Mouse (Mus musculus) liver, postnatal 0 days (tissue): ENCODE measurements around the gene Gm29427. TPM values are rescaled to one million over a fixed set of nuclear protein-coding genes. Genes with fewer than 3 reads are reported as not detected.

Experiments used
- ATAC-seq: fragments of 200-750 bp; cut with Nextera tagmentation; 2 replicates; pipeline ENCODE4 v1.8.0; 2017; ENCODE audit warnings: mild to moderate bottlenecking, moderate library complexity
- DNase-seq: peaks from one replicate; pipeline ENCODE4 v3.0.0-alpha.2; 2016
- H3K27ac ChIP-seq: fragments of 300-500 bp; sonication (generic); 2 replicates; pipeline ENCODE4 v1.5.1; 2014; ENCODE audit warnings: antibody characterized with exemption, moderate library complexity, mild to moderate bottlenecking, low read depth
- H3K27me3 ChIP-seq: fragments of 300-500 bp; sonication (generic); 2 replicates; pipeline ENCODE4 v1.6.1; 2014; ENCODE audit warnings: low read length, control low read depth, mixed read lengths; ENCODE audit not compliant: insufficient read depth
- H3K36me3 ChIP-seq: fragments of 300-500 bp; sonication (generic); replicated peaks from 2 replicates; pipeline ENCODE4 v1.6.1; 2014; ENCODE audit warnings: mild to moderate bottlenecking, control low read depth, low read length, moderate library complexity, mixed read lengths; ENCODE audit not compliant: insufficient read depth
- H3K4me1 ChIP-seq: fragments of 300-500 bp; sonication (generic); 2 replicates; pipeline ENCODE4 v1.6.1; 2014; ENCODE audit warnings: antibody characterized with exemption, mild to moderate bottlenecking, control low read depth; ENCODE audit not compliant: insufficient read depth
- H3K4me2 ChIP-seq: fragments of 300-500 bp; sonication (generic); 2 replicates; pipeline ENCODE4 v1.6.1; 2014; ENCODE audit warnings: low read depth, mild to moderate bottlenecking, low read length, moderate library complexity, mixed read lengths
- H3K4me3 ChIP-seq: fragments of 300-500 bp; sonication (generic); 2 replicates; pipeline ENCODE4 v1.5.1; 2014; ENCODE audit warnings: low read depth, low read length
- H3K9ac ChIP-seq: fragments of 300-500 bp; sonication (generic); replicated peaks from 2 replicates; pipeline ENCODE4 v1.6.1; 2014; ENCODE audit warnings: mild to moderate bottlenecking, moderate library complexity
- H3K9me3 ChIP-seq: fragments of 300-500 bp; sonication (generic); 2 replicates; pipeline ENCODE4 v1.6.1; 2016; ENCODE audit warnings: mild to moderate bottlenecking, control low read depth, low read length, mixed read lengths
- CTCF ChIP-seq: sonication (generic); IDR thresholded peaks from 2 replicates; pipeline ENCODE4 v1.5.1; 2016; ENCODE audit warnings: antibody characterized with exemption, low read depth
- EP300 ChIP-seq: IDR thresholded peaks from 2 replicates; pipeline ENCODE4 v1.6.1; 2016; ENCODE audit warnings: antibody characterized with exemption, low read depth, mild to moderate bottlenecking
- WGBS: fragments of 180-500 bp; shearing (Covaris S2); extraction: QIAGEN DNeasy Blood & Tissue Kit; methylation state at CpG from one replicate; pipeline ENCODE4 v1.1.7; 2014; ENCODE audit not compliant: insufficient replicate concordance; 5-methylcytosine and 5-hydroxymethylcytosine counted together
- polyA plus RNA-seq: library from polyadenylated mRNA; unstranded; fragments of >200 nt; fragmentation: Nextera tagmentation; extraction: Ambion mirVana; gene quantifications from 2 replicates; pipeline ENCODE4 v1.2.1, GENCODE M21; 2015

Gene Gm29427
- polyA plus RNA-seq, 1 experiment from 2014 or later = not detected

- H3K27ac ChIP-seq = peak overlapping the region; percentile 99
- ATAC-seq (no peak), DNase-seq (peak; percentile 40)
- H3K4me1 ChIP-seq = peaks cover 59% of the 10 kb centered on the region
- H3K4me2 ChIP-seq = peak overlapping the region; percentile 77
- H3K4me3 ChIP-seq = peak overlapping the region; percentile 39
- no peaks in the 10 kb centered on the region for H3K27me3 ChIP-seq
- peak overlapping the region; percentile 85 for H3K9ac ChIP-seq
- H3K9me3 ChIP-seq = no peaks in the 10 kb centered on the region
- WGBS = 60% methylated on average over 4 of the region's 4 CpGs
- TF ChIP-seq CTCF (no peak), EP300 (no peak)
- H3K36me3 ChIP-seq = peaks cover 17% of the 10 kb centered on the region
These were observed 24.6 kb upstream of the Gm29427 start for GRCm38 (mm10) chr1:130740227-130740648.

GRCm38 (mm10) chr1:130739636-130740035 lies 24.0 kb upstream of the Gm29427 start:
- Histone ChIP-seq H3K4me3 (peak overlapping the region; percentile 39), H3K27ac (peak overlapping the region; percentile 31; the same call in 1 of the 2 replicates), H3K4me1 (peaks cover 58% of the 10 kb centered on the region), H3K9ac (no peak overlapping the region; the same call in 1 of the 2 replicates), H3K4me2 (peak overlapping the region; percentile 77), H3K36me3 (peaks cover 17% of the 10 kb centered on the region), H3K27me3 (no peaks in the 10 kb centered on the region), H3K9me3 (no peaks in the 10 kb centered on the region)
- peak; percentile 13 for DNase-seq
- ATAC-seq = no peak
- 42% methylated on average over 3 of the region's 3 CpGs for WGBS
- TF ChIP-seq EP300 = no peak
- no peak for TF ChIP-seq CTCF

- H3K4me1 ChIP-seq = peaks cover 56% of the 10 kb centered on the region
- peak overlapping the region; percentile 77 for H3K4me2 ChIP-seq
- no peak for ATAC-seq
- TF ChIP-seq EP300 = no peak
- peaks cover 15% of the 10 kb centered on the region for H3K36me3 ChIP-seq
- no peaks in the 10 kb centered on the region for H3K27me3 ChIP-seq
- H3K9ac ChIP-seq = no peak overlapping the region
- DNase-seq = no peak
- no peaks in the 10 kb centered on the region for H3K9me3 ChIP-seq
- 67% methylated on average over 3 of the region's 3 CpGs for WGBS
- peak overlapping the region; percentile 31; the same call in 1 of the 2 replicates for H3K27ac ChIP-seq
- H3K4me3 ChIP-seq = no peak overlapping the region
These were observed 23.0 kb upstream of the Gm29427 start for GRCm38 (mm10) chr1:130738551-130739106.

- no peak overlapping the region for H3K4me3 ChIP-seq
- no peak overlapping the region for H3K4me2 ChIP-seq
- peaks cover 60% of the 10 kb centered on the region for H3K4me1 ChIP-seq
- H3K9ac ChIP-seq = no peak overlapping the region
- H3K36me3 ChIP-seq = peaks cover 9% of the 10 kb centered on the region
- ATAC-seq (no peak), DNase-seq (no peak)
- no peaks in the 10 kb centered on the region for H3K9me3 ChIP-seq
- TF ChIP-seq CTCF (no peak), EP300 (no peak)
- H3K27ac ChIP-seq = no peak overlapping the region
- H3K27me3 ChIP-seq = no peaks in the 10 kb centered on the region
- 89% methylated on average over 7 of the region's 7 CpGs for WGBS
These were observed 22.3 kb upstream of the Gm29427 start for GRCm38 (mm10) chr1:130737916-130738315.

GRCm38 (mm10) chr1:130737411-130737881 lies 21.8 kb upstream of the Gm29427 start:
- Histone ChIP-seq H3K9ac (no peak overlapping the region), H3K4me2 (no peak overlapping the region), H3K27ac (no peak overlapping the region), H3K4me1 (peaks cover 61% of the 10 kb centered on the region), H3K4me3 (no peak overlapping the region), H3K27me3 (no peaks in the 10 kb centered on the region), H3K36me3 (peaks cover 4% of the 10 kb centered on the region), H3K9me3 (no peaks in the 10 kb centered on the region)
- WGBS = 66% methylated on average over 11 of the region's 11 CpGs
- ATAC-seq = no peak
- TF ChIP-seq CTCF (no peak), EP300 (no peak)
- peak; percentile 39 for DNase-seq

GRCm38 (mm10) chr1:130734852-130735251 lies 19.3 kb upstream of the Gm29427 start:
- ATAC-seq (no peak), DNase-seq (no peak)
- no peaks in the 10 kb centered on the region; the same call in 1 of the 2 replicates for H3K36me3 ChIP-seq
- no peaks in the 10 kb centered on the region for H3K27me3 ChIP-seq
- no peak overlapping the region for H3K27ac ChIP-seq
- TF ChIP-seq EP300 (no peak), CTCF (no peak)
- H3K9me3 ChIP-seq = no peaks in the 10 kb centered on the region
- H3K4me2 ChIP-seq = no peak overlapping the region
- no peak overlapping the region for H3K9ac ChIP-seq
- WGBS = 84% methylated on average over 8 of the region's 8 CpGs
- H3K4me1 ChIP-seq = peaks cover 50% of the 10 kb centered on the region
- H3K4me3 ChIP-seq = no peak overlapping the region
